Mouse (Mus musculus): ENCODE measurements around the gene Cd248.

The Cd248 gene

GRCm38 (mm10) chr19:5067867-5068569 is at the start of gene Cd248:
Cd248 (plus strand) TSS chr19:5068078.
- DNase-seq (ENCODE audit: low spot score): no peak

GRCm38 (mm10) chr19:5018191-5018590 is 49.7 kb upstream of the Cd248 start:
- DNase-seq (ENCODE audit: low spot score): no peak

- DNase-seq (ENCODE audit: low spot score): no peak
Measured at GRCm38 (mm10) chr19:5021416-5021815, 46.5 kb upstream of the Cd248 start.

- DNase-seq (ENCODE audit: low spot score): peak; percentile 80
Measured at GRCm38 (mm10) chr19:5023621-5024479, 44.0 kb upstream of the Cd248 start, which contains the start of gene Slc29a2. Slc29a2 (plus strand) TSS chr19:5023860.

- DNase-seq (ENCODE audit: low spot score): no peak
Measured at GRCm38 (mm10) chr19:5026111-5026510, 41.8 kb upstream of the Cd248 start.

GRCm38 (mm10) chr19:5032686-5033085 is 35.2 kb upstream of the Cd248 start:
- DNase-seq (ENCODE audit: low spot score): no peak

GRCm38 (mm10) chr19:5036577-5036976 is 31.3 kb upstream of the Cd248 start:
- DNase-seq (ENCODE audit: low spot score): no peak

GRCm38 (mm10) chr19:5037678-5038571 is 30.0 kb upstream of the Cd248 start:
- DNase-seq (ENCODE audit: low spot score): peak; percentile 73

- peak; percentile 81 for DNase-seq (ENCODE audit: low spot score)
Measured at GRCm38 (mm10) chr19:5038709-5039156, 29.1 kb upstream of the Cd248 start, which contains the start of the genes B4gat1 and AC124502.3. B4gat1 (plus strand) TSS chr19:5038826. AC124502.3 (plus strand) TSS chr19:5038891.

- DNase-seq (ENCODE audit: low spot score): no peak
Measured at GRCm38 (mm10) chr19:5039301-5040114, 28.4 kb upstream of the Cd248 start.

GRCm38 (mm10) chr19:5040862-5041523 is 26.9 kb upstream of the Cd248 start, which contains the start of gene Brms1:
Brms1 (plus strand) TSS chr19:5041354.
- DNase-seq (ENCODE audit: low spot score): peak; percentile 85

GRCm38 (mm10) chr19:5041588-5041987 is 26.3 kb upstream of the Cd248 start:
- no peak for DNase-seq (ENCODE audit: low spot score)

GRCm38 (mm10) chr19:5045531-5045930 is 22.3 kb upstream of the Cd248 start:
- DNase-seq (ENCODE audit: low spot score): no peak

GRCm38 (mm10) chr19:5048138-5049056 is 19.5 kb upstream of the Cd248 start:
- no peak for DNase-seq (ENCODE audit: low spot score)

- no peak for DNase-seq (ENCODE audit: low spot score)
Measured at GRCm38 (mm10) chr19:5049325-5049724, 18.6 kb upstream of the Cd248 start.

- peak; percentile 86 for DNase-seq (ENCODE audit: low spot score)
Measured at GRCm38 (mm10) chr19:5050047-5050905, 17.6 kb upstream of the Cd248 start, which contains the start of gene Rin1. Rin1 (plus strand) TSS chr19:5050481.

- no peak for DNase-seq (ENCODE audit: low spot score)
Measured at GRCm38 (mm10) chr19:5051031-5051430, 16.8 kb upstream of the Cd248 start.

- no peak for DNase-seq (ENCODE audit: low spot score)
Measured at GRCm38 (mm10) chr19:5051515-5051914, 16.4 kb upstream of the Cd248 start.
